Mouse (Mus musculus): ENCODE measurements around the gene Fbxo24. TPM values are rescaled to one million over a fixed set of nuclear protein-coding genes. Genes with fewer than 3 reads are reported as not detected.

The Fbxo24 gene
- polyA plus RNA-seq, 1 experiment from 2014 or later = 0.39 TPM

- 63% methylated on average over 7 of the region's 7 CpGs for WGBS
- no peaks in the 10 kb centered on the region for H3K9me3 ChIP-seq
- H3K4me1 ChIP-seq = no peaks in the 10 kb centered on the region
- H3K36me3 ChIP-seq = no peaks in the 10 kb centered on the region
- H3K27ac ChIP-seq = no peak overlapping the region
- no peak for ATAC-seq (ENCODE audit: low FRiP score, low read depth)
- no peak overlapping the region for H3K9ac ChIP-seq
- H3K4me3 ChIP-seq = no peak overlapping the region
- H3K27me3 ChIP-seq (replicated peaks) = peaks cover 3% of the 10 kb centered on the region; the same call in 1 of the 2 replicates
- H3K4me2 ChIP-seq (replicated peaks) = no peak overlapping the region
Observed at GRCm38 (mm10) chr5:137570181-137570580, 58.6 kb downstream of the Fbxo24 start.

GRCm38 (mm10) chr5:137569665-137570064, 59.1 kb downstream of the Fbxo24 start, which contains the start of gene Tfr2:
Gene Tfr2 (plus strand): TSS chr5:137569840.
- Histone ChIP-seq H3K9me3 (no peaks in the 10 kb centered on the region), H3K4me1 (no peaks in the 10 kb centered on the region), H3K27me3 (replicated peaks) (peaks cover 3% of the 10 kb centered on the region; the same call in 1 of the 2 replicates), H3K4me2 (replicated peaks) (no peak within 1 kb of the TSS), H3K9ac (no peak within 1 kb of the TSS), H3K36me3 (no peaks in the 10 kb centered on the region), H3K27ac (no peak within 1 kb of the TSS), H3K4me3 (no peak within 1 kb of the TSS)
- 30% methylated on average over 9 of the region's 9 CpGs for WGBS
- no peak for ATAC-seq (ENCODE audit: low FRiP score, low read depth)

- no peak overlapping the region for H3K9ac ChIP-seq
- H3K27ac ChIP-seq = no peak overlapping the region
- no peaks in the 10 kb centered on the region for H3K9me3 ChIP-seq
- 71% methylated on average over 12 of the region's 12 CpGs for whole genome bisulfite sequencing
- ATAC-seq (ENCODE audit: low FRiP score, low read depth) = no peak
- no peak overlapping the region for H3K4me2 ChIP-seq (replicated peaks)
- H3K36me3 ChIP-seq = no peaks in the 10 kb centered on the region
- H3K4me1 ChIP-seq = no peaks in the 10 kb centered on the region
- peaks cover 3% of the 10 kb centered on the region; the same call in 1 of the 2 replicates for H3K27me3 ChIP-seq (replicated peaks)
- no peak overlapping the region for H3K4me3 ChIP-seq
Observed at GRCm38 (mm10) chr5:137569031-137569430, 59.8 kb downstream of the Fbxo24 start.

DNA sequence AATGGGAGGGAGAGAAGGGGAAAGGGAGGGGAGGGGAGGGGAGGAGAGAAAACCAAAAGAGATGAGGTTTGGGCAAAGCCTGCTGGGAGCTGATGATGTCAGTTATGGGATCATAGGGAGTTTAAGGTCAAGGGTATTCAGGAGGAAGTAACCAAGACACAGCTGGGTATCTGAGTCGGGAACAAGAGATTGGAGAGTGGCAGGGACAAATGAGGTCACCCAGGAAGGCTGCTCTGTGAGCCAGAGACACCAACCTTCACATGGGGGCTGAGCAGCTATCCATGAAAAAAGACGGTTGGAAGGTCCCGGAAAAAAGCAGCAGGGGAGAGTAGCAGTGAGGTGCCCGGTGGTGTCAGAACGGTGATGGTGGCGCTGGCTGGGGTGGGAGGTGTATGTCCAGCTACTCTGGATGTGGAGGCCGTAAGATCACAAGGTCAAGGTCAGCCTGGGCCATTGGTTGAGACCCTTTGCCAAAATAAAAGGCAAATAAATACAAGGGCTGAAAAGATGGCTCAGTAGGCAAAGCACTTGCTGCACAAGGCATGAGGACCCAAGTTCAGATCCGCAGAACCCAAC, 60.5 kb downstream of the Fbxo24 start:
- H3K9me3 ChIP-seq = no peaks in the 10 kb centered on the region
- 83% methylated on average over 8 of the region's 8 CpGs for WGBS
- no peak overlapping the region for H3K4me2 ChIP-seq (replicated peaks)
- no peak for ATAC-seq (ENCODE audit: low FRiP score, low read depth)
- no peaks in the 10 kb centered on the region for H3K36me3 ChIP-seq
- no peak overlapping the region for H3K9ac ChIP-seq
- no peak overlapping the region for H3K4me3 ChIP-seq
- H3K4me1 ChIP-seq = no peaks in the 10 kb centered on the region
- H3K27me3 ChIP-seq (replicated peaks) = 0 out of 2 replicates have a peak, but pooled peaks cover 3% of the 10 kb centered on the region
- H3K27ac ChIP-seq = no peak overlapping the region

DNA sequence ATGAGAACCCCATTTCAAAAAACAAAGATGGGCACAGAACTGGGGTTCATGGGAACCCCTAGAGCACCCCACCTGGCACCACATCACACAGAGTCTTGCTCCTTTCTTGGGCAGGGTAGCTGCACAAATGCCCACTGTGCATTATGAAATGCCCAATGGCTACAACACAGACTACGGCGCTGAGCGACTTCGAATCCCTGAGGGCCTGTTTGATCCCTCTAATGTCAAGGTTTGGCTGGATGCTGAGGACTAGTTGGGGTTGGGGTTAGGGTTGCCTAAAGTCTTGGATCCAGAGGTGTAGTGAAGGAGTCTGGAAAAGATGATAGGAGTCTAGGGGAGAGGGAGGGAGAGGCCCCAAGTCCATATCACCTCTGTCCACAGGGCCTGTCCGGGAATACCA, 62.4 kb downstream of the Fbxo24 start:
- H3K36me3 ChIP-seq = no peaks in the 10 kb centered on the region
- ATAC-seq (ENCODE audit: low FRiP score, low read depth) = no peak
- H3K27ac ChIP-seq = no peak overlapping the region
- H3K4me2 ChIP-seq (replicated peaks) = no peak overlapping the region
- 0 out of 2 replicates have a peak, but pooled peaks cover 3% of the 10 kb centered on the region for H3K27me3 ChIP-seq (replicated peaks)
- H3K9ac ChIP-seq = no peak overlapping the region
- H3K4me3 ChIP-seq = no peak overlapping the region
- no peaks in the 10 kb centered on the region for H3K9me3 ChIP-seq
- 95% methylated on average over 5 of the region's 5 CpGs for WGBS
- no peaks in the 10 kb centered on the region for H3K4me1 ChIP-seq

- H3K27ac ChIP-seq = no peak overlapping the region
- no peaks in the 10 kb centered on the region for H3K4me1 ChIP-seq
- no peak overlapping the region for H3K9ac ChIP-seq
- H3K4me3 ChIP-seq = no peak overlapping the region
- H3K27me3 ChIP-seq (replicated peaks) = 0 out of 2 replicates have a peak, but pooled peaks cover 3% of the 10 kb centered on the region
- 69% methylated on average over 6 of the region's 6 CpGs for WGBS
- H3K9me3 ChIP-seq = no peaks in the 10 kb centered on the region
- no peak overlapping the region for H3K4me2 ChIP-seq (replicated peaks)
- ATAC-seq (ENCODE audit: low FRiP score, low read depth) = no peak
- H3K36me3 ChIP-seq = no peaks in the 10 kb centered on the region
Observed at GRCm38 (mm10) chr5:137565744-137566143, 63.1 kb downstream of the Fbxo24 start.

- Histone ChIP-seq H3K4me3 (no peak overlapping the region), H3K27me3 (replicated peaks) (0 out of 2 replicates have a peak, but pooled peaks cover 3% of the 10 kb centered on the region), H3K4me2 (replicated peaks) (no peak overlapping the region), H3K4me1 (no peaks in the 10 kb centered on the region), H3K27ac (no peak overlapping the region), H3K36me3 (no peaks in the 10 kb centered on the region), H3K9me3 (no peaks in the 10 kb centered on the region), H3K9ac (no peak overlapping the region)
- WGBS = 75% methylated on average over 10 of the region's 10 CpGs
- no peak for ATAC-seq (ENCODE audit: low FRiP score, low read depth)
Observed at GRCm38 (mm10) chr5:137562965-137563364, 65.8 kb downstream of the Fbxo24 start.

Other genes starting within 250 kb of the Fbxo24 start
- 0.04 and 0.09 TPM in 2 replicates for gene Zan, start 151.9 kb downstream of the Fbxo24 start, polyA plus RNA-seq (2016; fragmentation: Nextera tagmentation; extraction: Ambion mirVana)
- gene Pop7, start 126.5 kb downstream of the Fbxo24 start, polyA plus RNA-seq (2016; fragmentation: Nextera tagmentation; extraction: Ambion mirVana) = 65.4 and 71.0 TPM in 2 replicates
- gene Gigyf1, start 110.5 kb downstream of the Fbxo24 start, polyA plus RNA-seq (2016; fragmentation: Nextera tagmentation; extraction: Ambion mirVana) = 17.6 and 19.4 TPM in 2 replicates
- gene Epo, start 95.8 kb downstream of the Fbxo24 start, polyA plus RNA-seq (2016; fragmentation: Nextera tagmentation; extraction: Ambion mirVana) = not detected in 2 replicates
- gene Gnb2, start 95.5 kb downstream of the Fbxo24 start, polyA plus RNA-seq (2016; fragmentation: Nextera tagmentation; extraction: Ambion mirVana) = 468 and 494 TPM in 2 replicates
- gene Actl6b, start 75.5 kb downstream of the Fbxo24 start, polyA plus RNA-seq (2016; fragmentation: Nextera tagmentation; extraction: Ambion mirVana) = 109 and 118 TPM in 2 replicates
- 1.8 TPM in 2 replicates for gene Tfr2, start 59.2 kb downstream of the Fbxo24 start, polyA plus RNA-seq (2016; fragmentation: Nextera tagmentation; extraction: Ambion mirVana)
- 36.8 and 42.1 TPM in 2 replicates for gene Mospd3, start 27.9 kb downstream of the Fbxo24 start, polyA plus RNA-seq (2016; fragmentation: Nextera tagmentation; extraction: Ambion mirVana)
- 51.8 and 52.0 TPM in 2 replicates for gene Pcolce, start 15.2 kb downstream of the Fbxo24 start, polyA plus RNA-seq (2016; fragmentation: Nextera tagmentation; extraction: Ambion mirVana)
- 29.4 and 32.5 TPM in 2 replicates for gene Lrch4, start 119 bp upstream of the Fbxo24 start, polyA plus RNA-seq (2016; fragmentation: Nextera tagmentation; extraction: Ambion mirVana)
- 8.9 and 9.4 TPM in 2 replicates for gene Gm20605, start 173 bp upstream of the Fbxo24 start, polyA plus RNA-seq (2016; fragmentation: Nextera tagmentation; extraction: Ambion mirVana)
- 7.6 and 9.5 TPM in 2 replicates for gene Sap25, start 12.3 kb upstream of the Fbxo24 start, polyA plus RNA-seq (2016; fragmentation: Nextera tagmentation; extraction: Ambion mirVana)
- 0.19 and 0.29 TPM in 2 replicates for gene Irs3, start 16.7 kb upstream of the Fbxo24 start, polyA plus RNA-seq (2016; fragmentation: Nextera tagmentation; extraction: Ambion mirVana)
- 20.8 and 22.2 TPM in 2 replicates for gene Agfg2, start 55.7 kb upstream of the Fbxo24 start, polyA plus RNA-seq (2016; fragmentation: Nextera tagmentation; extraction: Ambion mirVana)
- gene Nyap1, start 112.6 kb upstream of the Fbxo24 start, polyA plus RNA-seq (2016; fragmentation: Nextera tagmentation; extraction: Ambion mirVana) = 16.4 and 21.8 TPM in 2 replicates
- 68.4 and 68.7 TPM in 2 replicates for gene Tsc22d4, start 116.7 kb upstream of the Fbxo24 start, polyA plus RNA-seq (2016; fragmentation: Nextera tagmentation; extraction: Ambion mirVana)
- 61.5 TPM in 2 replicates for gene Ppp1r35, start 149.8 kb upstream of the Fbxo24 start, polyA plus RNA-seq (2016; fragmentation: Nextera tagmentation; extraction: Ambion mirVana)
- gene Mepce, start 158.7 kb upstream of the Fbxo24 start, polyA plus RNA-seq (2016; fragmentation: Nextera tagmentation; extraction: Ambion mirVana) = 11.3 and 15.4 TPM in 2 replicates
- gene Zcwpw1, start 158.8 kb upstream of the Fbxo24 start, polyA plus RNA-seq (2016; fragmentation: Nextera tagmentation; extraction: Ambion mirVana) = 12.2 and 16.6 TPM in 2 replicates
- gene Pilra, start 207.3 kb upstream of the Fbxo24 start, polyA plus RNA-seq (2016; fragmentation: Nextera tagmentation; extraction: Ambion mirVana) = 0.57 and 0.93 TPM in 2 replicates
- gene Pilrb1, start 229.1 kb upstream of the Fbxo24 start, polyA plus RNA-seq (2016; fragmentation: Nextera tagmentation; extraction: Ambion mirVana) = not detected in 2 replicates
- not detected in 2 replicates for gene Pilrb2, start 242.8 kb upstream of the Fbxo24 start, polyA plus RNA-seq (2016; fragmentation: Nextera tagmentation; extraction: Ambion mirVana)